Mouse (Mus musculus) forebrain, embryonic 13.5 days (tissue): ENCODE results near the gene Col15a1. TPM values are rescaled to one million over a fixed set of nuclear protein-coding genes. Genes with fewer than 3 reads are reported as not detected.

Experiments
- ATAC-seq: fragments of 200-750 bp; cut with Nextera tagmentation; 2 replicates; pipeline ENCODE4 v1.8.0; 2017
- H3K27ac ChIP-seq: fragments of 300-500 bp; sonication (generic); 2 replicates; pipeline ENCODE4 v1.5.1; 2015; ENCODE audit warnings: inconsistent platforms, mild to moderate bottlenecking, moderate library complexity
- H3K27me3 ChIP-seq: fragments of 300-500 bp; sonication (generic); 2 replicates; pipeline ENCODE4 v1.6.1; 2015; ENCODE audit warnings: mild to moderate bottlenecking, inconsistent platforms
- H3K36me3 ChIP-seq: fragments of 300-500 bp; sonication (generic); 2 replicates; pipeline ENCODE4 v1.6.1; 2015; ENCODE audit warnings: mild to moderate bottlenecking, inconsistent platforms; ENCODE audit not compliant: poor library complexity, severe bottlenecking
- H3K4me1 ChIP-seq: fragments of 300-500 bp; sonication (generic); 2 replicates; pipeline ENCODE4 v1.6.1; 2015; ENCODE audit warnings: inconsistent platforms
- H3K4me2 ChIP-seq: fragments of 300-500 bp; sonication (generic); 2 replicates; pipeline ENCODE4 v1.6.1; 2015; ENCODE audit warnings: inconsistent platforms, mild to moderate bottlenecking, moderate library complexity
- H3K4me3 ChIP-seq: fragments of 300-500 bp; sonication (generic); 2 replicates; pipeline ENCODE4 v1.5.1; 2015; ENCODE audit warnings: mild to moderate bottlenecking, inconsistent platforms
- H3K9ac ChIP-seq: fragments of 300-500 bp; sonication (generic); 2 replicates; pipeline ENCODE4 v1.6.1; 2015; ENCODE audit warnings: mild to moderate bottlenecking, inconsistent platforms
- H3K9me3 ChIP-seq: fragments of 300-500 bp; sonication (generic); replicated peaks from 2 replicates; pipeline ENCODE4 v1.6.1; 2016; ENCODE audit warnings: inconsistent platforms
- WGBS: fragments of 180-500 bp; shearing (Covaris S2); methylation state at CpG from one replicate; pipeline ENCODE4 v1.1.7; 2015; 5-methylcytosine and 5-hydroxymethylcytosine counted together
- polyA plus RNA-seq: library from polyadenylated mRNA; unstranded; fragments of >200 nt; fragmentation: Nextera tagmentation; extraction: Ambion mirVana; gene quantifications from 2 replicates; pipeline ENCODE4 v1.2.1, GENCODE M21; 2015

Col15a1 gene
- polyA plus RNA-seq, 1 experiment from 2014 or later, result 2.4 TPM

- no peak overlapping the region for H3K4me3 ChIP-seq
- WGBS, result 90% methylated on average over 8 of the region's 8 CpGs
- H3K36me3 ChIP-seq, result no peaks in the 10 kb centered on the region
- H3K4me2 ChIP-seq, result no peak overlapping the region
- ATAC-seq, result no peak
- H3K4me1 ChIP-seq, result no peaks in the 10 kb centered on the region
- no peak overlapping the region for H3K27ac ChIP-seq
- H3K27me3 ChIP-seq, result no peaks in the 10 kb centered on the region
- no peaks in the 10 kb centered on the region for H3K9me3 ChIP-seq
- H3K9ac ChIP-seq, result no peak overlapping the region
These were observed 105.9 kb downstream of the Col15a1 start for GRCm38 (mm10) chr4:47313710-47314410.

DNA sequence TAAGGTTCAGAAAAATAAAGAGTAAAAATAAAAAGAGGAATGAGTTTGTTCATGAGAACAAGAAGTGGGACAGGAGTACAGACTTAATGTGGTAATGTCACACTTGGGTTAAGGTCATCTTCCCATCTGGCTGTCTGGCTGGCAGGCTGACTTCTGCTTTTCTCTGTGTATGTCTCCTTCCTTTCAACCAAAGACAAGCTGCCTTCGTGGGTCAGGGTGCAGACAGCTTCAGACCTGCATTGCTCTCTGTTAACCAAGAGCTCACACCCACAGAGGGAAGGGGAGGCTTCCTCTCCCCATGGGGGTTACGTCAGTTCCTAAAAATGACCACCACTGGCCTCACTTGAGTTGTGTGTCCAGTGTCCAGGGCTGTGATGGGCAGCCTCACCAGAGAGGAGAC is 107.5 kb downstream of the Col15a1 start:
- Histone ChIP-seq H3K27me3 (no peaks in the 10 kb centered on the region), H3K27ac (no peak overlapping the region), H3K4me2 (no peak overlapping the region), H3K36me3 (no peaks in the 10 kb centered on the region), H3K4me1 (no peaks in the 10 kb centered on the region), H3K9ac (no peak overlapping the region), H3K4me3 (no peak overlapping the region), H3K9me3 (no peaks in the 10 kb centered on the region)
- no peak for ATAC-seq
- WGBS, result 86% methylated on average over 2 of the region's 2 CpGs

- no peak overlapping the region for H3K9ac ChIP-seq
- H3K9me3 ChIP-seq, result no peaks in the 10 kb centered on the region
- 85% methylated on average over 6 of the region's 6 CpGs for WGBS
- H3K4me3 ChIP-seq, result no peak overlapping the region
- ATAC-seq, result no peak
- no peak overlapping the region for H3K4me2 ChIP-seq
- H3K27ac ChIP-seq, result no peak overlapping the region
- H3K36me3 ChIP-seq, result no peaks in the 10 kb centered on the region
- H3K4me1 ChIP-seq, result no peaks in the 10 kb centered on the region
- H3K27me3 ChIP-seq, result no peaks in the 10 kb centered on the region
These were observed 108.5 kb downstream of the Col15a1 start for GRCm38 (mm10) chr4:47316432-47316831.

- Histone ChIP-seq H3K9ac (no peak overlapping the region), H3K4me3 (no peak overlapping the region), H3K9me3 (no peaks in the 10 kb centered on the region), H3K4me2 (no peak overlapping the region), H3K4me1 (no peaks in the 10 kb centered on the region), H3K27ac (no peak overlapping the region), H3K36me3 (no peaks in the 10 kb centered on the region), H3K27me3 (no peaks in the 10 kb centered on the region)
- 90% methylated on average over 10 of the region's 10 CpGs for WGBS
- no peak for ATAC-seq
These were observed 111.8 kb downstream of the Col15a1 start for GRCm38 (mm10) chr4:47319561-47320321.

- no peaks in the 10 kb centered on the region for H3K27me3 ChIP-seq
- H3K9ac ChIP-seq, result no peak overlapping the region
- no peaks in the 10 kb centered on the region for H3K9me3 ChIP-seq
- no peak overlapping the region for H3K4me2 ChIP-seq
- no peaks in the 10 kb centered on the region for H3K4me1 ChIP-seq
- 86% methylated on average over 3 of the region's 3 CpGs for whole genome bisulfite sequencing
- no peaks in the 10 kb centered on the region for H3K36me3 ChIP-seq
- ATAC-seq, result no peak
- H3K27ac ChIP-seq, result no peak overlapping the region
- no peak overlapping the region for H3K4me3 ChIP-seq
These were observed 114.4 kb downstream of the Col15a1 start for GRCm38 (mm10) chr4:47322315-47322714.

DNA sequence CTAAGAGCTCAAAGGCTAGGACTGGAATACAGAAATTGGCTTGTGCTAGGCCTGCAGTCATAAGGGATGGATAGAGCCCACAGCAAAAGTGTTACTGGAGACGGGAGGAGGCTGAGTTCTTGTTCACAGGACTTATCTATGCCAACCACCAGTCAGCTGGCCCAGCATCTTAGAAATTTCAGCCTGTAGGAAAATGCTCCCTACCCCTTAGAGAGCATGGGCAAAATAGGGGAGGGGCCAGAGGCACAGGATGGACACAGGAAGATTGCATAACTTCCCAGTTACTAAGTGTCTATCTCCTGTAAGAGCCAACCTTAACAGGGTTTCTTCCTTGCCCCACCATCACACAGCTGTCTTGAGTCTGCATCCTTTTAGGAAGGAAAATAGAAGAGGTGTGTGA is 116.2 kb downstream of the Col15a1 start:
- Histone ChIP-seq H3K4me3 (no peak overlapping the region), H3K36me3 (no peaks in the 10 kb centered on the region), H3K4me2 (no peak overlapping the region), H3K4me1 (no peaks in the 10 kb centered on the region), H3K27ac (no peak overlapping the region), H3K27me3 (no peaks in the 10 kb centered on the region), H3K9me3 (no peaks in the 10 kb centered on the region), H3K9ac (no peak overlapping the region)
- WGBS, result 93% methylated on average over 1 of the region's 1 CpGs
- no peak for ATAC-seq

DNA sequence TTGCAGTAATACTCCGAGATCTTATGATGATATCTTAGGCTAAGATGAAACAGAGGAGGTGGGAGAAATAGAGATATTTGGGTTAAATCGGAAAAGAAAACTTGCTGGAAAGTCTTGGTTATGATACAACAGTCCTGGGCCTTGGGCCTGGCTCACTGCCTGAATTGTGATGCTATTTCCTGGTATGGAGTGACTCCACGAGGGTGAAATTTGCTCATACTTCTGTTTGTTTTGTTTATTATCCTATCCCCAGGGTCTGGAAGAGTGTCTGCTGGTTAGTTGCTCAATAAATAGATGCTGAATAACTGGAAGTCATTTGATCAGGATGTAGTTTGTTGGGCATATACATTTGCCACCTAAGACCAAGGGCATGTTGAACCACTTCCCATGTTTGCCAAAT is 119.8 kb downstream of the Col15a1 start:
- H3K9me3 ChIP-seq, result no peaks in the 10 kb centered on the region
- H3K4me1 ChIP-seq, result no peaks in the 10 kb centered on the region
- H3K4me3 ChIP-seq, result no peak overlapping the region
- no peaks in the 10 kb centered on the region for H3K36me3 ChIP-seq
- H3K4me2 ChIP-seq, result no peak overlapping the region
- 81% methylated on average over 3 of the region's 3 CpGs for WGBS
- no peak overlapping the region for H3K9ac ChIP-seq
- H3K27ac ChIP-seq, result no peak overlapping the region
- ATAC-seq, result no peak
- no peaks in the 10 kb centered on the region for H3K27me3 ChIP-seq

DNA sequence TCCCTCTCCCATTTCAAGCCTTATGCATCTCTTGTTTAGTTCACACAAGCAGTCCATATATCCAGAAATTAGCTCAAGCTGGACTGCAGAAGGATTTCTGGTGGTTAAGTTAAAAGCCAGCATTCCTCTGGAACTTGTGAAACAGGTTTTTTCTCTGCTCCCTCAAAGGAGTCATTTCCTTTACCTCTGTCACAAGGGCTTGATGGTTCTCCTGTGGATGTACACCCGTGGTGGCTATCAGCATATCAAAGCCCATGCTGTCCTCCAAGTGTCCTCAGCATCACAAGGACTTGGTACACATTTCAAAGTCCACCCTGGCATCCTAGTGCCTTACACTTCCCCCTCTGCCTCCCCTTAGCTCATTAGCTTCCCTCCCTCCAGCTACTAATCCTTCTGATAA is 121.3 kb downstream of the Col15a1 start:
- ATAC-seq, result no peak
- H3K9me3 ChIP-seq, result no peaks in the 10 kb centered on the region
- H3K36me3 ChIP-seq, result no peaks in the 10 kb centered on the region
- H3K4me3 ChIP-seq, result no peak overlapping the region
- 20% methylated on average over 1 of the region's 1 CpGs for WGBS
- no peaks in the 10 kb centered on the region for H3K4me1 ChIP-seq
- no peak overlapping the region for H3K27ac ChIP-seq
- no peaks in the 10 kb centered on the region for H3K27me3 ChIP-seq
- no peak overlapping the region for H3K9ac ChIP-seq
- H3K4me2 ChIP-seq, result no peak overlapping the region

DNA sequence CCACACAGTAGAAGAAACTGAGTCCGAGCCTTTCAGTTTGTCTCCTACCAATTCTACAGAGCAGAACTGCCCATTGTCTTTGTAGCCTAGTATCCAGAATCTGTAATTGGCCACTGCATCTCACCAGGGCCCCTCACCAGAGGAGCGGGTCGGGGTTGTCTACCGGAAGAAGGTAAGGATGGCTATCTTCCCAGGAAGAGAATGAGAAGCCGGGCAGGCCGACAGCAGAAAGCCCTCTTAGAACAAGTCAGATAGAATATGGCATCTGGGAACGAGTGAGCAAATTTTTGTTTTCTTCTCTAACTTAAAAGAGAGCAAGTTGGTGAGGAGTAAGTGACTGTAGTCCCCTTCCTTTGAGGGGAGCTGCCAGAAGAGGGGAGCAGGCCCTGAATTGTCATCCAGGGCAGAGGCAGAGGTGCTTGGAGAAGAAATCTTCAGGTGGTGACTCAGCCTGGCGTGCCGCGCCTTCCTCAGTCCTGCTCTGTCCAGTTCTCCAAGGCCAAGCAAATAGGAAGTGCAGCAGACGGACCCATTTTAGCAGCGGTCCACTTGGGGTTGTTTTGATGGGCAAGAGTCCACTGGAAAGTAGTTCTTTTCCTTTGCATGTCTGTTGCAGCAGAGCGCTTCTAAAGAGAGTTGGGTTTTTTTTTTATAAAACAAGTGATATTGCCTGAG is 122.6 kb downstream of the Col15a1 start:
- Histone ChIP-seq H3K27me3 (no peaks in the 10 kb centered on the region), H3K4me2 (no peak overlapping the region), H3K9ac (no peak overlapping the region), H3K4me3 (no peak overlapping the region), H3K27ac (no peak overlapping the region), H3K36me3 (no peaks in the 10 kb centered on the region), H3K4me1 (no peaks in the 10 kb centered on the region), H3K9me3 (no peaks in the 10 kb centered on the region)
- 91% methylated on average over 13 of the region's 13 CpGs for WGBS
- no peak for ATAC-seq

DNA sequence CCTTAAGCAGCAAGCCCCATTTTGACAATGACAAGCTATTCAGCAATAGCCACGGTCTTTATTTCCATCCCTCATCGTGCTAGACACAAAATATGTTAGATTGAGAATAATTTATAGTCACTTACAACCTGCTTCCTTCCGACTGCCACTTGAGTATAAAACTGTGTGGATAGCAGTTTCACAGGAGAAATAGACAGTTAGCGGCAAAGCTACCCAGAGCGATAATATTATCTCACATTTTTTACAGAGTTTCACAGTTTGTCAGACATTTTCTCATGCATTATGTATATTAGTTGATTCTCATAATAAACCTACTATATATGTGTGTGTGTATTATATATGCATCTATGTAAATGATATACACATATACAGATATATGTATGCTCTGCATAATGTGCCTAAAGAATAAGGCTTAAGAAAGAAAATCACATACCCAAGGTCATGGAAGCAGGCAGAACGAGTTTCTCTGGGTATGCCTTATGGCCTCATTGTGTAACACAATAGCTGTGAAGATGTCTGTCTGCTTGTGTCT is 124.9 kb downstream of the Col15a1 start:
- no peaks in the 10 kb centered on the region for H3K27me3 ChIP-seq
- 85% methylated on average over 6 of the region's 6 CpGs for WGBS
- no peak overlapping the region for H3K4me2 ChIP-seq
- no peaks in the 10 kb centered on the region for H3K36me3 ChIP-seq
- H3K9ac ChIP-seq, result no peak overlapping the region
- H3K27ac ChIP-seq, result no peak overlapping the region
- peak; percentile 48; the same call in 1 of the 2 replicates for ATAC-seq
- no peaks in the 10 kb centered on the region for H3K9me3 ChIP-seq
- no peaks in the 10 kb centered on the region for H3K4me1 ChIP-seq
- H3K4me3 ChIP-seq, result no peak overlapping the region

DNA sequence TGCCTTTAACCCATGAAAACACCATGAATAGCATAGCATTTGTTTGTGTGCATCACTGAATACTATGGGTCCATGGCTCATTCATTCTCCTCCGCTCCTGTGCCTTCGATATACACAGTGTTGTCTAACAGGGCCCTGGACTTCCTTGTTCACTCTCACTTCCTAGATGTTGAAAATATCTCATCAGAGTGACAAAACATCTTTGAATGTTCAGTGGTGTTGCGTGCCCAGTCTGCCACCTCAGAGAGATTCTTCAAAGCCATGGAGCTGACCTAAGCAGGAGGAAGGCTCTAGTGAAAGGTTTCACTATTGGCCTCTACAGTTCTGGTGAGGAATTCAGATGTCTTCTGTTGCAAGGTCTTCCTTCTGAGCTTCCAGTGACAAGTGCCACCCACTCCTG is 125.6 kb downstream of the Col15a1 start:
- no peaks in the 10 kb centered on the region for H3K4me1 ChIP-seq
- no peaks in the 10 kb centered on the region for H3K9me3 ChIP-seq
- H3K9ac ChIP-seq, result no peak overlapping the region
- ATAC-seq, result no peak
- no peak overlapping the region for H3K4me3 ChIP-seq
- H3K4me2 ChIP-seq, result no peak overlapping the region
- 93% methylated on average over 3 of the region's 3 CpGs for WGBS
- no peaks in the 10 kb centered on the region for H3K36me3 ChIP-seq
- H3K27ac ChIP-seq, result no peak overlapping the region
- no peaks in the 10 kb centered on the region for H3K27me3 ChIP-seq

GRCm38 (mm10) chr4:47336941-47337600 is 129.1 kb downstream of the Col15a1 start:
- Histone ChIP-seq H3K36me3 (no peaks in the 10 kb centered on the region), H3K4me2 (no peak overlapping the region), H3K9me3 (no peaks in the 10 kb centered on the region), H3K27ac (no peak overlapping the region), H3K9ac (no peak overlapping the region), H3K4me1 (peaks cover 13% of the 10 kb centered on the region), H3K27me3 (no peaks in the 10 kb centered on the region), H3K4me3 (no peak overlapping the region)
- WGBS, result 75% methylated on average over 3 of the region's 3 CpGs
- no peak for ATAC-seq
